Mouse (Mus musculus) left cerebral cortex, postnatal 25 days (tissue): ENCODE results near the gene Csf1. TPM values are rescaled to one million over a fixed set of nuclear protein-coding genes. Genes with fewer than 3 reads are reported as not detected.

ENCODE experiments used
- DNase-seq, 2 experiments: peaks; one replicate each; pipeline ENCODE4 v3.0.0; 2022; ENCODE audit warnings: low spot score in 2 of 2, mixed read lengths in 1 of 2
- intact Hi-C: fragments of 180-260 bp; cut with DNase I; formaldehyde crosslinking; loops from one replicate; pipeline ENCODE4 v1.15.1; 2025
- total RNA-seq, 2 experiments: library from RNA; stranded (reverse); gene quantifications; 2 replicates each; pipeline ENCODE4 v1.2.3; 2021

The Csf1 gene
- total RNA-seq, 2 experiments from 2014 or later: 10.7 to 11.2 TPM

DNA sequence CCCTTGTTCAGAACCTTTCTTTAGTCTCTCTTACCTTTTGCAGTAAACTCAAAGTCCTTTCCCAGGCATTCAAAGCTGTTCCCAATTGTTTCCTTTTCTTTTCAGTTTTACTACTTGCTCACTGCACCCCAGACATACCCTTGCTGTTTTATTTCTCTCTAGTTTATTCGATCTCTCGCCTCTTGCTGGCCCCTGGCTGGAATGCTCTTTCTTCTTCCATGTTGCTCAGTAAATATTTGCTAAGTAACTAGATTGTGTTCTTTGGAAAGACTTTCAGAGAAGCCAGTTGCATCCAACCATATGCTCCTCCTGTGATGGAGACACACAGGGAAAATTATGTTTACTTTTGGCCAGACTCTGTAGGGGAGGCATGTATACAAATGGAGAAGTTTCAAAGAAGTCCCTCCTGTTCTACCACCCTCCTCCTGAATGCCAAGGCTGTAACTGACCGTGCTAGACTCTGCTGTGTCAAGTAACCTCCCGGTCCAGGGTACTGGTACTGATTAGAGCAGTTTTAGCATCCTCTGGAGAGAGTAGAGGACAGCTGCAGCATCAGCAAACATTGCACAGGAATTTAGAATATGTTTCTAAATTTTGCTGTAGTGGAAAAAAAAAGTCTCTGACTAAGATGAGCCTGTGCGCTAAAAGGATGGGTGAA is 45.9 kb downstream of the Csf1 start:
- intact Hi-C loops: no loop called here
- no peak for DNase-seq

DNA sequence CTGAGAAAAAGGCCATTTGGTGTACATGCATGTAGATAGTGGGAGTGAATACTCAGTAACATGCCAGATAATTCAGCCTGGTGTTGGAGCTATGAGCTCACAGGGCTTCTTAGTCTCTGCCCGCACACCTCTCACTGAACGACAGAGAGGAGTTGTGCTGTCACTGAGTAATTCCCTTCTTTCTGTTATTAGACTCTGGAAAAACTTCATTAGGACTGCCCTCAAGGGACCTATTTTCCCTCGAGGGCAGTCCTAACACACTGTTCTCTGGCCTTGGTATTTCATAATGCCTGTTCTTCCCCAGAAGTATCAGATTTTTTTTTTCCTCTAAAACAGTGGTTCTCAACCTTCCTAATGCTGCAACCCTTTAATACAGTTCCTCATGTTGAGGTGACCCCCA is 48.2 kb downstream of the Csf1 start:
- intact Hi-C loops: no loop called here
- no peak for DNase-seq

DNA sequence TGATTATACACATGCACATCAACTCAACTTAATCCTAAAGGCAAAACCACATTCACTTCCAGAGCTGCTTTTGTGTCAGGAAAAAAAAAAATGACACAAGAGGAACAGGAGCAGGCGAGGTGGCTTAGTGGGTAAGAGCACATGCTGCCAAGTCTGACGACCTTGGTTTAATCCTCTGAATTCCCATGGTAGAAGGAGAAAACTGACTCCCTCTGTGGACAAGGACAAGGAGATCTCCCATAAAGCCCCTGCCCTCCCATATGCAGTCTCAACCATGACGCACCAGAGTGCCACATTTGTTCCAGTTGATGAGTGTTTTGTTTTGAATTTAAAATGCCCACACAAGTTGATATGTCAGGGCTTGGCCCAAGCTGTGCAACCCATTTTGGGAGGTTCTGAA is 51.1 kb downstream of the Csf1 start:
- intact Hi-C loops: no loop called here

DNA sequence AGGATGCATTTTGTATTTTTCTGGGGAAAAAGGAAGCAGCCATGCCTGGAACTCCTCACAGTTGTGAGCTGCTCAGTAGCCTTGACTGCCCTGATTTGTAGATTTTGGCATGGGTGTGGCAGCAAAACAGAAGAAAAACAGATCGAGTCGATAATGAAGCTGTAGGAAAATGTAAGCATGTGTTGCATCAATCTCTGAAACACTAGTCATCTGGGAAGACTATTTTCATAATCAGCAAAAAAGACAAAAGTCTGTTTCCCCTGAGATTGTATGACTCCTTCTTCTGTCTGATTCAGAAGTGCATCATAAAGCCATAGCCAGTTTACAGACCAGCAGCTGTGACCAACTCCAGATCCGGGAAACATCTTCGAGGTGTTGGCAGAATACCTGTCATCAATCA is 53.0 kb downstream of the Csf1 start:
- no peak for DNase-seq
- intact Hi-C loops: no loop called here

More for the DNA sequence above, 51.1 kb downstream of the Csf1 start:
- no peak for DNase-seq

DNA sequence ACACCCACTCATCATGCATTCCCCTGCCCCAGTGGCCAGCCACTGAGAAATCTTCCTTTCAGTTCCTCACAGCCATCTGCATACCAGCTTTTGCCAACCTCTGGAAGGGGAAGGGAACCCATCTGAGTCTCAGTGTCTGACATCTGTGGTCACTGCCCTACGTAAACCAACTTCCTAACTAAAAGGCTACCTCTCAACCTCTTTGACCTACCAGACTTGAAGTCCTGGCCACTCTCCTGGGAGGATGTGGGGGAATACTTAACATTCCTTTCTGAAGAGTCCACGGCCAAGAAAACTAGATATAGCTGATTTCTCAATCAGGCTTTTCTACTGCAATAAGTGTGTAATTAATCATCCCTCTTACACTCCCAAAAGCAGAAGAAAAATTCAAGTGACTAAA is 54.1 kb downstream of the Csf1 start:
- intact Hi-C loops: no loop called here

DNA sequence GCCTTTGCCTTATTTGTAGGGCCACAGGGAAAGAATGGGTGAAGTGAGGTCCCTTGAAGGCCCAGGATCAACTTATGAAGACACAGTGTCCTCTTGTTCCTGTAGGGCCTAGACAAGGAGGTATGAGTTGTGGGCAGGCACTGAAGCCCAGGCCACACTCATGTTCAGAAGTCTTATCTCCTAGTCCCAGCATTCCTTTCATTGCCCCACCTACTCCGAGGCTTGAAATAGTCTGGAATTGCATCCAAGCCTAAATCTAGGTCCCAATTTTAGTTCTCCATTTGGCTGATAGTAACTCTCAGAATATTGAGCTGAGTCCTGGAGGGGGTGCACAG is 55.9 kb downstream of the Csf1 start:
- DNase-seq: peak in 1 of 2 experiments; percentile 53
- intact Hi-C loops: no loop called here

More for the DNA sequence above, 54.1 kb downstream of the Csf1 start:
- no peak for DNase-seq

DNA sequence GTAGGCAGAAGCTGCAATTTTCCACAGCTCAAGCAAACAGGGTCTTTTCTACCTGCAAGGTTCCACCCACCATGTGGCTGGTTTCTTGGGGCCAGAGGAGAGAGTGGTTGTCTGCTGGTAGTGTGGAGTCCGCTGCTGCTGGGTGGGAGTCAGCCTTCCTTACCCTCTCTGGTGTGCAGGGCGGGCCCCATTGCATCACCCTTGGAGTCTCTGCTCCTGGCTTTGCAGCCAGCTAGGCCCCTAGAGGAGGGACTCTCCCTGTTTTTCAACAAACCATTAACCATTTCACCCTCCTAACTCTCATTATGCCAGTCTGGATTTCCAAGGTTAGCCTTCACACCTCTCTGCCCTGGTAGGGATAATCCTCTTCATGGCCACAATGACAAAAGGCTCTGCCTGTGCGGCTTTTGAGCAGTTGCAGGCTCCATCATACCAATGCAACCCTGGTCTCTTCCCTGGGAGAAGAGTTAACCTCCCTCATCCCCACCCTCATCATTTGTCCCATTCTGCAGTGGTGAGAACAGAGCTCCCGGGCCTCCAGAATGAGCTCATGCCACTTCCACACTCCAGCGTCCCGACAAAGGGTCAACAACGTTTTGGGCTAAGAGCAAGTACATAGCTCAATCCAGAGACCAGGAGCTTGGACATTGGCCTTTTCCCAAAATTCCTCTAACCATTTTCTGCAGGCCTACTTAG is 56.4 kb downstream of the Csf1 start:
- no peak for DNase-seq
- intact Hi-C loops: no loop called here

DNA sequence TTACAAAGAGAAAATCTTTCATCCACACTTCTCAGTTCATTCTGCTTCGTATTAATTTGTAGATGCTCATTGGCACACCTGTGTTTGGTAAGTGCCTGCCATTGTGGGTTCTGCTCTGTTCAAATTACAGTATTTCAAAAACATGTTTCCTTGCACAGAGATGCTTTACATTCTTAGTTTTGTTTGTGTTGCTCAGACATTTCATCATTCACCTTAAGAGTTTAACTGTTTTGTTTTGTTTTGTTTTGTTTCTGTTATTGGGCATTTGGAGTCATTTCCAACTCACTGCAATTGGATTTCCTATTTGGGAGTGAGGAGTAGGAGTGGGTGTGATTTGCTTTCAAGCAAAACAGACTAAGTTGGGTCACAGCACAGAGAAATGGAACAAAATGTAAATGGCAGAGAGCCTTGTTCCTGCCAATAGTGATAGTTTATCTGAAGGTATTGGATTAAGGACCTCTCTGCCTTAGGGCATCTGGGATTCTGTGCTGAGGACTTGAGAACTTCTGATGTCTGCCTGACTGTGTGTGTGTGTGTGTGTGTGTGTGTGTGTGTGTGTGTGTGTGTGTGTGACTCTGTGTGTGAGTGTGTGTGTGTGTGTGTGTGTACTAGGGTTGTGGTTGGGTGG is 58.4 kb downstream of the Csf1 start:
- intact Hi-C loops: no loop called here
- DNase-seq: no peak

DNA sequence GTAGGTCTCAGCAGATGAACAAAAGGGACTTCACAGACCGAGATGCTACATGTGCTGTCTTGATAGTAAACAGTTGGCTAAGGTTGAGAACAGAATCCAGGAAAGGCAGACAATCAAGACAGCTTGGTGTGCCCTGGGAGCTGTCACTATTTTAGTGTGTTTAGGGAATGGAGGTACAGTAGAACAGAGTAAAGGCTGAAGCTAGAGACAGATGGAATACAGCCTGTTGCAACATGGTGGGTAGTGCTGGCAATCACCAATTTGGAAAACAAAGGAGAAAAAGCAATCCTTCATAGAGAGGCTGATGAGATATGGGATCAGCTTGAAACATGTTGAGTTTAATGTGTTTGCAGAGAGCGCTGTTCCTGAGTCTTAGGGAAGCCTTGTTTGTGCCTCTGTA is 59.6 kb downstream of the Csf1 start:
- intact Hi-C loops: no loop called here

DNA sequence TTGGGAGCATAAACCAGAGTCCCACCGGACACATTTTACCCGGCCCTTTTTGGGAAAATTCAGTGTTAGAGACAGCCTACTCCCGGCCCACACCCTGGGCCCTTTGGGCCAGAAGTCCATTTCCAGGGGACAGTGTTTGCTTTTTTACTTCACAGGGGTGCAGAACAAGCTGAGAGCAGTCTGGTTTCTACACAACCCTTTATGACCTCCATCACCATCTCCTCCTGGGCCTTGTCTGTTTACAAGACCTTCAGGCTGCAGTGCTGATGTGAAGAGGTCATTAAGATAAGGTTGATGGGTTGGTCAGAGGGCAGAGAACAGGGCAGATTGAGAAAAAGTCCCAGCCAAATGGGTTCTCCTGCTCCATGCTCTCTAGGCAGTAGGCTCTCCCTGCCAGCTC is 63.4 kb downstream of the Csf1 start:
- intact Hi-C loops: loop anchor here (1.0 to 5.0 kb wide), 4 partner anchors 57 to 365 kb away; no protein-coding TSS in a partner anchor
- DNase-seq: no peak

More for the DNA sequence above, 59.6 kb downstream of the Csf1 start:
- DNase-seq: no peak

DNA sequence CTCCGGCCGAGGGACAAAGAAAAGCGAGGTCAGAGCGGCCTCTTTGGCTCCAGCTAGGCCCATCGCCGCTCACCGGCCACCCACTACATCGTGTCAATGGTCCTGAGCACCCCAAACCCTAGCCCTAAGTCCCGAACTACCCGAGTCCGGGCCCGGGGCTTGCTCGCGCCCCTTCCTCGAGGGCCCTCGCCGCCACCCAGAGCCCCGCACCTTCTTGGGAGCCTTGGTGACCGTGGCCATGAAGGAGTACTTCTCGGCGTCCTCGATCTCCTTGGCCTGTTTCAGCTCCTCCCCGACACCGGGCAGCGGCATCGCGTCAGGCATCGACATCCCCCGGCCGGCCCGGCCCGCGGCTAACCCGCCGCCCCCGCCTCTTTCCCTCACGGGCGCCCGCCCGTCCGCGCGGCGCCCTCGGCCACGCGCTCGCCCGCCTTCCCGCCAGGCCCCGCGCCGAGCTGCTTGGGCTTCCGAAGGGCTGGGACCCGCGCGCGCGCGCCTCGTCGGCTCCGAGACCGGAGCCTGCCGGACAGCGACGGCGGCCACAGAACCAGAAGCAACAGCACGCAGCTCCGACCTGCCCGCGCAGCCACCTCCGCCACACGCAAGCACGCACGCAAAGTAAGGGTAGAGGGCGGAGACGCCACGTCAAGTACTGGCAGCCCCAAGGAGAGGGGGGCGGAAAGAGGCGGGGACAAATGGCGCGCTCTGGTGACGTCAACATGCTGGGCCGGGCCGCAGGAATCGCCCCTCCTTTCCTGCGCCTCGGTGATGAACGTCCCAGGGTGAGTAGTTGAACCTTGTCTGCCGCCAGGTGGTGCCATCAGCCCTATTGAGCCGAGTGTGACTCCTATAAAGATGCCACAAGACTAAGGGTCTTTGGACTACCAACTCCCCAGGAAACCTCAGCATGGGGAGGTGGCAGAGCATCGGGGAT is 64.1 kb downstream of the Csf1 start, which contains the start of gene Ahcyl1:
Gene Ahcyl1, minus strand, starts transcription at position 613 of the 934 bp plus-strand sequence.
- peak; percentile 99 to 100 for DNase-seq
- intact Hi-C loops: loop anchor here (1.0 to 5.0 kb wide), 4 partner anchors 58 to 366 kb away; no protein-coding TSS in a partner anchor

DNA sequence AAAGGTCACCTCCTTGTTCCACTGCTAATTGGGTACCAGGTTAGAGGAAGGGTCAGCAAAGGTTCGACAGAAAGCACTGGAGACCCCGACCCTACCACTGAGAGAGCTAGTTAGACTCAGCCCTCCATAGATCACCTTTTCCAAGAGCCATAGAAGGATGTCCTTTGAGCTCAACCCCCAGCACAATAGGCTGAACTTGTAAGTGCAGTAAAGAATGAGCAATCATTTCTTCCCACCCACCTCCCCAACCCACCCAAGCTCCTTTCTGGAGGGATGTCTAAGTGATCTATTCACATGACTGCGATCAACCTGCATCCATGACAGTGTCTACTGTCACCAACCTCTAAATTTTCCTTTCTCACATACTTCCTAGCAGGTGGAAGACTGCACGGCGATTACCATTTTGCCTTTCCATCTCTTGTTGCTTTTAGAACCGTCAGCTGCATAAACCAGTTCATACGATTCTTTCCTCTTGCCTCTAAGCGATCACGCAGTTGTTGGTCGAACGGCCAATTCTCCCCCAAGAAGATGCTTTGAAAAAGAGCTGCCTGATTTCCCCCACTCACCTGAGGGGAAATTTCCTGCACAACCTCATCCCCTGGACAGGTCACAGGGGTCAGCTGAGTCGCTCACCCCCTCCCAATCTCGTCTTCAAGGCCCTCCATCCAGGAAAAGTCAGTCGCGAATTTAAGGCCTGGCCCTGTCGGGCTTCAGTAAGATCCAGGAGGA is 64.9 kb downstream of the Csf1 start:
- peak in 1 of 2 experiments; percentile 35 for DNase-seq
- intact Hi-C loops: loop anchor here (5.0 kb wide), 2 partner anchors 222 to 367 kb away; no protein-coding TSS in a partner anchor

DNA sequence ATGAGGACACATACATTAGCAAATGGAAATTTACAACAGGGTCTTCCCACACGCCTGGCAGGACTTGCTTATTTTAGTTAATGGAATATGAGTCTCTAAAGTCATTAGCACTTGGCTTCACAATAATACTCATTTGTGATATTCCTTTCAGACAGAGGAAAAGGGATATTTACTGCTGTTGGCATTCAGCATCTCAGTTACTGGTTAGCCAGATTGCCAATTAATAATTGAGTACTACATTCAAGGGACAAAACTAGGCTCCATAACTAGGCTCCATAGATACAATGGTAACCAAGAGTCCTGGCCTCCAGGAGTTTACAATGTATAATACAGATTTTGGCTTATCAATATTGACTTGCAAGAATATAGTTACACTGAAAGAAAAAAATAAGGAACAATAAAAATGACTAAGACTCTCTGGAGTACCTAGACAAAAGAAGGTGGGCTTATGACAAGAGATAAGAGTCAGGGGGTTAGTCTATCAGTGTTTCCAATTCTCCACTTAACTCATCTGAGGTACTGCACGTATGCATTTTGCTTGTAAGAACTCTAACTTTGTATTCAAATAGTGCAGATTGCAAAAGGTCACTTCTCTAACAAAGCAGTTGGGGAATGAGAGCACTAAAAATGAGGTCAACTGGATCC is 65.9 kb downstream of the Csf1 start:
- intact Hi-C loops: no loop called here
- DNase-seq: no peak

Other genes starting within 250 kb of the Csf1 start
- 100 to 1,000 TPM; 396 to 412 TPM for gene Slc6a17, start 242.5 kb downstream of the Csf1 start, total RNA-seq
- under 1 TPM in 1 of 2 experiments, not detected in 1; 0.23 TPM for gene Ubl4b, start 205.4 kb downstream of the Csf1 start, total RNA-seq
- gene Alx3, start 165.4 kb downstream of the Csf1 start, total RNA-seq: under 1 TPM; 0.87 to 0.94 TPM
- gene Gm10961, start 129.1 kb downstream of the Csf1 start, total RNA-seq: not detected
- gene Strip1, start 128.8 kb downstream of the Csf1 start, total RNA-seq: 10 to 100 TPM; 58.3 to 63.6 TPM
- gene Ahcyl1, start 63.9 kb downstream of the Csf1 start, total RNA-seq: 100 to 1,000 TPM; 324 to 332 TPM
- not detected for gene Eps8l3, start 116.8 kb upstream of the Csf1 start, total RNA-seq
- 100 to 1,000 TPM; 234 to 260 TPM for gene Gstm5, start 135.4 kb upstream of the Csf1 start, total RNA-seq
- gene Gstm7, start 171.3 kb upstream of the Csf1 start, total RNA-seq: 10 to 100 TPM; 89.9 to 93.5 TPM
- 1 to 10 TPM; 4.0 to 5.0 TPM for gene Gstm6, start 183.3 kb upstream of the Csf1 start, total RNA-seq
- gene Gstm3, start 208.8 kb upstream of the Csf1 start, total RNA-seq: not detected
- 1 to 10 TPM; 3.1 to 4.3 TPM for gene Gstm2, start 226.0 kb upstream of the Csf1 start, total RNA-seq